Comparison of ENCODE assay signal across 8 mouse cellular contexts in the genomic region with DNA sequence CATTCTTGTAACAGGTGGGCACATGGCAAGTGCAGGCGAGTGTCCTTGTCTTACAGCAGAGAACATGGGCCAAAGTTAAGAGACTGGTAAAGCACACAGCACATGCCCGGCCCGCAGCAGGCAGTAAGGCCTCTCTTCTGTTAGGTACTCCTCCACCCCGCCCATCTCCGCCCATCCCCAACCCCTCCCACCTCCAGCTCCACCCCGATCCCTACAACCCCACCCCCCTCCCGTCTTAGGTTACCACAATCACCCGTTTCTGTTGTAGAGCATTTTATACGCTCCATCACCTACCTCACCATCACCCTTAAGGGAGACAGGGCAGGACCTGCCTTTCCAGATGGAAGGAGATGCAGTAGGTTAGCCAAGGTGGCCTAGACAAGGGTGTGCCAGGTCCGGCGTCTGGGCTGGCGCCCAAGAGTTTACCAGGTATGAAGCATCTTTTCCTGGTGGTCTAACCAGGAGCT. TPM values are rescaled to one million over a fixed set of nuclear protein-coding genes. Genes with fewer than 3 reads are reported as not detected.
DNase-seq lines count a peak whose midpoint lies in the region; ATAC-seq and TF ChIP-seq lines count a peak whose summit lies in the region.

A gene (minus strand): TSS at position 417 of the 467 bp plus-strand sequence.

- H3K79me2 ChIP-seq in myocyte (ENCODE audit: control insufficient read depth, insufficient read depth), result no peaks in the 10 kb centered on the region

- H3K27ac ChIP-seq in midbrain, embryonic 10.5 days (replicated peaks), result no peak within 1 kb of the TSS
- H3K27ac ChIP-seq in midbrain, postnatal 0 days (ENCODE audit: low read depth, low read length), result no peak within 1 kb of the TSS
- H3K27ac ChIP-seq in forebrain, embryonic 15.5 days (replicated peaks), result peak within 1 kb of the TSS; percentile 28; the same call in 1 of the 2 replicates

- peaks cover 14% of the 10 kb centered on the region for H3K4me1 ChIP-seq in midbrain, embryonic 10.5 days
- H3K4me1 ChIP-seq in midbrain, postnatal 0 days (ENCODE audit: insufficient read depth, low read length), result no peaks in the 10 kb centered on the region
- peaks cover 10% of the 10 kb centered on the region for H3K4me1 ChIP-seq in forebrain, embryonic 15.5 days

- no peak within 1 kb of the TSS for H3ac ChIP-seq in myocyte (ENCODE audit: control insufficient read depth, insufficient read length)

- H3K27me3 ChIP-seq in midbrain, embryonic 10.5 days (ENCODE audit: low read depth, poor library complexity, severe bottlenecking), result peaks cover 33% of the 10 kb centered on the region
- no peaks in the 10 kb centered on the region; the same call in 1 of the 2 replicates for H3K27me3 ChIP-seq in midbrain, postnatal 0 days (ENCODE audit: insufficient read depth, low read length)
- 0 out of 2 replicates have a peak, but pooled peaks cover 5% of the 10 kb centered on the region for H3K27me3 ChIP-seq in forebrain, embryonic 15.5 days
- H3K27me3 ChIP-seq in myocyte (ENCODE audit: control insufficient read depth, insufficient read depth, insufficient read length), result no peaks in the 10 kb centered on the region

- H3K4me3 ChIP-seq in midbrain, embryonic 10.5 days, result peak within 1 kb of the TSS; percentile 38
- no peak within 1 kb of the TSS for H3K4me3 ChIP-seq in midbrain, postnatal 0 days (ENCODE audit: low read depth, low read length)
- no peak within 1 kb of the TSS for H3K4me3 ChIP-seq in forebrain, embryonic 15.5 days
- peak within 1 kb of the TSS; percentile 23 for H3K4me3 ChIP-seq in myocyte

- ATAC-seq in midbrain, postnatal 0 days (ENCODE audit: low FRiP score), result no peak
- peak; percentile 62 for ATAC-seq in forebrain, embryonic 15.5 days (replicated peaks)

- DNase-seq in midbrain, embryonic 10.5 days (ENCODE audit: low spot score), result peak; percentile 39
- DNase-seq in midbrain, postnatal 0 days (ENCODE audit: low spot score), result no peak
- DNase-seq in ZHBTc4 (ENCODE audit: low read depth, low spot score), result peak; percentile 76
- DNase-seq in kidney, postnatal 36 days, result peak; percentile 17 to 43
- no peak for DNase-seq in layer of hippocampus, postnatal 25 days (ENCODE audit: extremely low spot score in 1 of 2, low spot score in 1 of 2)
- no peak for DNase-seq in layer of hippocampus, adult 8-10 months (ENCODE audit: low spot score in 2 of 2)

- TF ChIP-seq CTCF in midbrain, postnatal 0 days (IDR thresholded peaks at IDR 0.05), result no peak

- WGBS in midbrain, embryonic 10.5 days, result 2% methylated on average over 12 of the region's 12 CpGs
- WGBS in midbrain, postnatal 0 days, result 11% methylated on average over 12 of the region's 12 CpGs
- 7% methylated on average over 12 of the region's 12 CpGs for WGBS in forebrain, embryonic 15.5 days

- H3K4me2 ChIP-seq in midbrain, postnatal 0 days (ENCODE audit: low read depth, low read length, poor library complexity, severe bottlenecking), result no peak within 1 kb of the TSS
- H3K4me2 ChIP-seq in forebrain, embryonic 15.5 days (replicated peaks), result peak within 1 kb of the TSS; percentile 16; the same call in 1 of the 2 replicates
- H3K4me2 ChIP-seq in myocyte (ENCODE audit: low read depth), result peak within 1 kb of the TSS; percentile 83

- peak; percentile 52 for TF ChIP-seq POLR2A in myocyte (IDR thresholded peaks at IDR 0.05; ENCODE audit: insufficient read length, low read depth)

- H3K9ac ChIP-seq in midbrain, postnatal 0 days (replicated peaks; ENCODE audit: low read length, poor library complexity, severe bottlenecking), result no peak within 1 kb of the TSS
- no peak within 1 kb of the TSS for H3K9ac ChIP-seq in forebrain, embryonic 15.5 days (replicated peaks)

- no peaks in the 10 kb centered on the region for H3K9me3 ChIP-seq in midbrain, embryonic 10.5 days (replicated peaks)
- H3K9me3 ChIP-seq in midbrain, postnatal 0 days (ENCODE audit: low read length), result no peaks in the 10 kb centered on the region
- H3K9me3 ChIP-seq in forebrain, embryonic 15.5 days, result no peaks in the 10 kb centered on the region

- H3K36me3 ChIP-seq in midbrain, embryonic 10.5 days, result no peaks in the 10 kb centered on the region
- no peaks in the 10 kb centered on the region for H3K36me3 ChIP-seq in midbrain, postnatal 0 days (ENCODE audit: insufficient read depth, low read length)
- H3K36me3 ChIP-seq in forebrain, embryonic 15.5 days, result no peaks in the 10 kb centered on the region
- H3K36me3 ChIP-seq in myocyte (ENCODE audit: control insufficient read depth, insufficient read depth), result no peaks in the 10 kb centered on the region

TF ChIP-seq in myocyte, 11 proteins besides CTCF, POLR2A, EP300 and RAD21:
- TF ChIP-seq POLR2AphosphoS2 (IDR thresholded peaks at IDR 0.05; ENCODE audit: insufficient read length, low read depth) (no peak), REST (IDR thresholded peaks at IDR 0.05; ENCODE audit: insufficient read depth, insufficient read length) (no peak), E2F4 (IDR thresholded peaks at IDR 0.05; ENCODE audit: insufficient read depth) (no peak), MYOD1 (IDR thresholded peaks at IDR 0.05; ENCODE audit: control insufficient read depth in 1 of 3, insufficient read length in 2 of 3, low read depth in 2 of 3) (peak in 1 of 3 experiments; percentile 14)

RNA-seq across cellular contexts. Expression of the gene that starts here (rescaled TPM):
- 0.14 and 0.20 TPM in 2 replicates for polyA plus RNA-seq in midbrain, embryonic 10.5 days (2016; fragmentation: Nextera tagmentation; extraction: Ambion mirVana)
- total RNA-seq in midbrain, postnatal 0 days (2014; rRNA removed), result 0.11 and 0.14 TPM in 2 replicates
- polyA plus RNA-seq in midbrain, postnatal 0 days (2015; fragmentation: Nextera tagmentation; extraction: Ambion mirVana), result 0.15 and 0.56 TPM in 2 replicates
- polyA plus RNA-seq in forebrain, embryonic 15.5 days (2015; fragmentation: Nextera tagmentation; extraction: Ambion mirVana), result 0.37 and 0.50 TPM in 2 replicates
- polyA plus RNA-seq in myocyte (2012; fragmentation: generic; extraction: Trizol), result 0.17 TPM
- under 1 TPM; 0.19 to 0.20 TPM for total RNA-seq in layer of hippocampus, postnatal 25 days (2021)
- total RNA-seq in layer of hippocampus, adult 8-10 months (2022), result under 1 TPM in 2 of 4 experiments, not detected in 2; 0.33 to 0.80 TPM

Comparison
In these comparisons a context has a peak if more than half of its experiments do, and no peak if none do; other contexts are left out.
1. Peak in DNase-seq and H3K4me3 ChIP-seq in midbrain, embryonic 10.5 days; RNA of the gene not detected or under 1 TPM.
2. Peak in ATAC-seq, H3K27ac ChIP-seq and H3K4me2 ChIP-seq in forebrain, embryonic 15.5 days; RNA of the gene not detected or under 1 TPM.
3. DNase-seq: peak in ZHBTc4 (single experiment) and kidney, postnatal 36 days (2 of 2); none in midbrain, postnatal 0 days (single experiment), layer of hippocampus, postnatal 25 days (0 of 2) and layer of hippocampus, adult 8-10 months (0 of 2).